Mouse (Mus musculus) heart, embryonic 12.5 days (tissue): ENCODE measurements at regions not wholly inside any gene's neighbourhood (a gene's known extent, or its start where the extent isn't known, plus 50 kb on each side); places are given as distances from the start of the nearest gene placed in this dataset.

Experiments
- ATAC-seq: fragments of 200-750 bp; cut with Nextera tagmentation; 2 replicates; pipeline ENCODE4 v1.8.0; 2017; ENCODE audit warnings: moderate TSS enrichment, moderate library complexity; ENCODE audit not compliant: insufficient number of reproducible peaks, low FRiP score
- H3K27ac ChIP-seq: fragments of 300-500 bp; sonication (generic); 2 replicates; pipeline ENCODE4 v1.5.1; 2016; ENCODE audit warnings: mild to moderate bottlenecking, moderate library complexity; ENCODE audit not compliant: poor library complexity, severe bottlenecking
- H3K27me3 ChIP-seq: fragments of 300-500 bp; sonication (generic); replicated peaks from 2 replicates; pipeline ENCODE4 v1.6.1; 2016; ENCODE audit warnings: mild to moderate bottlenecking, moderate library complexity
- H3K36me3 ChIP-seq: fragments of 300-500 bp; sonication (generic); 2 replicates; pipeline ENCODE4 v1.6.1; 2016; ENCODE audit warnings: mild to moderate bottlenecking, moderate library complexity
- H3K4me1 ChIP-seq: fragments of 300-500 bp; sonication (generic); replicated peaks from 2 replicates; pipeline ENCODE4 v1.6.1; 2016; ENCODE audit warnings: mild to moderate bottlenecking
- H3K4me2 ChIP-seq: fragments of 300-500 bp; sonication (generic); 2 replicates; pipeline ENCODE4 v1.6.1; 2016; ENCODE audit warnings: mild to moderate bottlenecking, moderate library complexity
- H3K4me3 ChIP-seq: fragments of 300-500 bp; sonication (generic); 2 replicates; pipeline ENCODE4 v1.5.1; 2016; ENCODE audit warnings: mild to moderate bottlenecking
- H3K9ac ChIP-seq: fragments of 300-500 bp; sonication (generic); 2 replicates; pipeline ENCODE4 v1.6.1; 2016; ENCODE audit warnings: mild to moderate bottlenecking, moderate library complexity
- H3K9me3 ChIP-seq: fragments of 300-500 bp; sonication (generic); replicated peaks from 2 replicates; pipeline ENCODE4 v1.6.1; 2016; ENCODE audit warnings: mild to moderate bottlenecking, moderate library complexity
- WGBS: fragments of 180-500 bp; shearing (Covaris S2); methylation state at CpG from one replicate; pipeline ENCODE4 v1.1.7; 2016; 5-methylcytosine and 5-hydroxymethylcytosine counted together

- Histone ChIP-seq H3K4me1 (no peaks in the 10 kb centered on the region), H3K27me3 (no peaks in the 10 kb centered on the region), H3K9me3 (no peaks in the 10 kb centered on the region), H3K27ac (no peak overlapping the region), H3K4me2 (no peak overlapping the region), H3K4me3 (no peak overlapping the region), H3K9ac (no peak overlapping the region), H3K36me3 (no peaks in the 10 kb centered on the region)
- WGBS = 85% methylated on average over 3 of the region's 3 CpGs
- ATAC-seq = no peak
Measured at GRCm38 (mm10) chr14:99674399-99674798, 375.9 kb downstream of the Klf5 start.

DNA sequence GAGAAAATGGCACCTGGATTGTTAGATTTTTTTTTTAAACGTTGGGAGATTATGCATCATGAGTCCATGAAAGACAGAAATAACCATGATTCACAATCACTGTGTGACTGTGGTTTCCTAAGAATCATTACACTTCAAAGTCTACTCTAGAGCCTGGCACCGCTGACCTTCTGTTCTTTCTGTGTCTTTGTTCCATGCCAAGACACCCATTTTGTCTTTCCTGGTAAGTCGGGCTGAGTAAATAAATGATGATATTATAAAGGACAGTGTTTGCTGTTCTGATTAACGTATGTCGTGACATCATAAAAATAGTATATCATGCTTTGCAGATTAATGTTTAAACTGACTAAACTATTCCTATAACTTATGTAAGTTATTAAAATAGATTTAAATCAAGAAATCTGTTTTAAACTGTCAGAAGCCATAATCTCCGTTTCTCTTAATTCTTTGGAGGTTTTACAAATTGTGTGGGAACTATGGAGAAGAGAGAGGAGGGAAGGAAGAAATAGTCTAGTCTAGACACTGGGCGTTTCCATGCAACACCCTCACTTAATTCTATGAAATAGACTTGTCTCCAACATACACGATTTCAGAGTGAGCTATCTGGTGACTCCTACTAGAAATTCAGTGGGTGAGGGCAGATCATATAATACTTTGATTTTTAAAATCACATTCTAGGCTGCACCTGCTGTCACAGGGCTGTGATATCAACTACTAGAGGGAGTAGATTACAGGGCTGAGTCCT is 388.7 kb downstream of the Klf5 start:
- WGBS = 82% methylated on average over 8 of the region's 8 CpGs
- Histone ChIP-seq H3K27ac (no peak overlapping the region), H3K4me2 (no peak overlapping the region)

DNA sequence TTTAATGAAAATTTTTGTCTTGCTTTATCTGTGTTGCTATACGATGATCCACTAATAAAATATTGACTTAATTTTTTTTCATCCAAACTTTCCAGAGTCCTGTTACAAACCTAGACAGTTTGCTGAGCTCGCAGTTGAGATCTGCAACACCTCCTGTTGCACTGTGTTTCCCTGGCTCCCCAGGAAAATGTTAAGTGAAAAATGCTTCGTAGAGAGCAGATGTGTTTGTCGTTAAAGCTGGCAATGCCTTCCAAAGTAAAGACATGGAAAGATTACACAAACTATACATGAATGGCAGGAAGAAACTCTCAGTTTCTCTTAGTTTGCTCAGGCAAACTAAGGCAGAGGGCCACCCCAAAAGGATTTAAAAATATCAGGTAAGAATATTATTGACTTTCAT is 389.9 kb downstream of the Klf5 start:
- ATAC-seq = no peak
- H3K4me3 ChIP-seq = no peak overlapping the region
- no peak overlapping the region for H3K9ac ChIP-seq

More for the DNA sequence above, 388.7 kb downstream of the Klf5 start:
- Histone ChIP-seq H3K27me3 (no peaks in the 10 kb centered on the region), H3K9me3 (no peaks in the 10 kb centered on the region), H3K4me1 (no peaks in the 10 kb centered on the region), H3K4me3 (no peak overlapping the region), H3K36me3 (no peaks in the 10 kb centered on the region), H3K9ac (no peak overlapping the region)
- ATAC-seq = no peak

DNA sequence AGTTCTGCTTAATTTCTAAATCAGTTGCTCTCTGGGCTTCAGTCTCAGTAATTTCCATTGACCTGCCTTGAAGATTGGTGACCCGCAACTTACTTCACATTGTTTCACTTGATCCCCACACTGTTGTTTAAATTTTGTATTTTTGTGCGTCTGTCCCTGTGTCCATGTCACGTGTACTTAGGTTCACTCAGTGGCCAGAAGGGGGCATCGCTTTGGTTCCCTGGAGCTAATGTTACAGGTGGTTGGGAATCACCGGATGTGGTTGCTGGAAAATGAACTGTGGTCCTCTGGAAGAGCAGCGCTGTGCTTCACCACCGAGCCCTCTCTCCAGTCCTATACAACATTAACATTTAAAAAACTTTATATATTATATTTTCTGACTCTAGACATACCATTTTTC is 397.8 kb downstream of the Klf5 start:
- WGBS = 78% methylated on average over 7 of the region's 7 CpGs
- no peaks in the 10 kb centered on the region for H3K36me3 ChIP-seq
- H3K27ac ChIP-seq = no peak overlapping the region
- ATAC-seq = no peak
- H3K4me2 ChIP-seq = no peak overlapping the region
- H3K9ac ChIP-seq = no peak overlapping the region
- H3K4me3 ChIP-seq = no peak overlapping the region
- H3K27me3 ChIP-seq = no peaks in the 10 kb centered on the region
- H3K9me3 ChIP-seq = no peaks in the 10 kb centered on the region
- H3K4me1 ChIP-seq = no peaks in the 10 kb centered on the region

More for the DNA sequence above, 389.9 kb downstream of the Klf5 start:
- H3K36me3 ChIP-seq = no peaks in the 10 kb centered on the region
- WGBS = 79% methylated on average over 4 of the region's 4 CpGs
- no peak overlapping the region for H3K4me2 ChIP-seq
- H3K27me3 ChIP-seq = no peaks in the 10 kb centered on the region
- H3K4me1 ChIP-seq = no peaks in the 10 kb centered on the region
- no peak overlapping the region for H3K27ac ChIP-seq
- no peaks in the 10 kb centered on the region for H3K9me3 ChIP-seq

GRCm38 (mm10) chr14:99699545-99699944 is 401.1 kb downstream of the Klf5 start:
- WGBS = 52% methylated on average over 2 of the region's 2 CpGs
- no peaks in the 10 kb centered on the region for H3K9me3 ChIP-seq
- ATAC-seq = no peak

DNA sequence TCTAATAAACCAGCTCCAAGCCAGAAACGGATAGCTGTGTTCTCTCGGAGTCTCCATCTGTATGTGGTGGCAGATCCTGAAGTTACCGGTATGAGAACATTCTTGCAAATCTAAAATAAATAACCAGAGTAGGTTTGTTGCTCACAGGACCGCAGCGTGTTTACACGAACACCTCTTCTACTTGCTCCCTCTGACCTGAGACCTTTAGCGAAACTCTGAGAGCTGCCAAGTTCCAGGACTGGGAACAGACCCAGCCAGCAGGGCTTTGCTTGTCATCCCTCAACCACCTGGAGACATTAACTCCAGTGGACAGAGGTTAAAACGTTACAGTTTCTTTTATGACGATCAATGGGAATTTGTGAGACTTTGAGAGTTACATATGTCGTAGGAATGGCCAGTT is 407.5 kb downstream of the Klf5 start:
- Histone ChIP-seq H3K9ac (no peak overlapping the region), H3K4me2 (no peak overlapping the region), H3K9me3 (no peaks in the 10 kb centered on the region), H3K27me3 (no peaks in the 10 kb centered on the region), H3K27ac (no peak overlapping the region), H3K4me1 (no peaks in the 10 kb centered on the region), H3K36me3 (no peaks in the 10 kb centered on the region), H3K4me3 (no peak overlapping the region)
- 80% methylated on average over 10 of the region's 10 CpGs for WGBS
- ATAC-seq = no peak

More at GRCm38 (mm10) chr14:99699545-99699944, 401.1 kb downstream of the Klf5 start:
- Histone ChIP-seq H3K4me2 (no peak overlapping the region), H3K27me3 (no peaks in the 10 kb centered on the region), H3K27ac (no peak overlapping the region), H3K9ac (no peak overlapping the region), H3K36me3 (no peaks in the 10 kb centered on the region), H3K4me1 (no peaks in the 10 kb centered on the region), H3K4me3 (no peak overlapping the region)

- no peaks in the 10 kb centered on the region for H3K27me3 ChIP-seq
- no peak for ATAC-seq
- H3K27ac ChIP-seq = no peak overlapping the region
- H3K4me1 ChIP-seq = no peaks in the 10 kb centered on the region
- WGBS = 78% methylated on average over 2 of the region's 2 CpGs
- no peaks in the 10 kb centered on the region for H3K9me3 ChIP-seq
- no peak overlapping the region for H3K4me3 ChIP-seq
- no peaks in the 10 kb centered on the region for H3K36me3 ChIP-seq
- no peak overlapping the region for H3K4me2 ChIP-seq
- no peak overlapping the region for H3K9ac ChIP-seq
Measured at GRCm38 (mm10) chr14:99708066-99708465, 409.6 kb downstream of the Klf5 start.

DNA sequence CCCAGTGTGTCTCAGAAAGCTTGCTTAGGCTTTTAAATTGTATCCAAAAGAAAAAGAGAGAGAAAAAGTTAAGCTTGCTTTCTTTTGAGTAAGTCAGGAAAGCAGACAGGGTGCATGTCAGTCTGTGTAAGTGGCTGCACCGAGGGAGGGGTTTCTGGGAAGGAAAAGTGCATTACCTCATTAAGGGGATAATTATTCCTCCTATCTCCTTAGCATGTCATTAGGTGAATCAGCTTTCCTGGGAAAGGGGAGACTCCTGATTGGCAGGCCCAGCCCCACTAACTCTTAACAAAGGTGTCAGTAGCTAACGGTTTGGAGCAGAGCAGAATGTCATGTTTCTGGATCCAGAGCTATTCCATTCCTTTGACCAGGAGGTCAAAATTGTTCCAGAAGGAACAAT is 411.3 kb downstream of the Klf5 start:
- Histone ChIP-seq H3K9ac (no peak overlapping the region), H3K36me3 (no peaks in the 10 kb centered on the region), H3K4me2 (no peak overlapping the region), H3K27ac (no peak overlapping the region), H3K27me3 (no peaks in the 10 kb centered on the region), H3K9me3 (no peaks in the 10 kb centered on the region), H3K4me3 (no peak overlapping the region), H3K4me1 (no peaks in the 10 kb centered on the region)
- ATAC-seq = no peak
- 56% methylated on average over 2 of the region's 2 CpGs for WGBS

DNA sequence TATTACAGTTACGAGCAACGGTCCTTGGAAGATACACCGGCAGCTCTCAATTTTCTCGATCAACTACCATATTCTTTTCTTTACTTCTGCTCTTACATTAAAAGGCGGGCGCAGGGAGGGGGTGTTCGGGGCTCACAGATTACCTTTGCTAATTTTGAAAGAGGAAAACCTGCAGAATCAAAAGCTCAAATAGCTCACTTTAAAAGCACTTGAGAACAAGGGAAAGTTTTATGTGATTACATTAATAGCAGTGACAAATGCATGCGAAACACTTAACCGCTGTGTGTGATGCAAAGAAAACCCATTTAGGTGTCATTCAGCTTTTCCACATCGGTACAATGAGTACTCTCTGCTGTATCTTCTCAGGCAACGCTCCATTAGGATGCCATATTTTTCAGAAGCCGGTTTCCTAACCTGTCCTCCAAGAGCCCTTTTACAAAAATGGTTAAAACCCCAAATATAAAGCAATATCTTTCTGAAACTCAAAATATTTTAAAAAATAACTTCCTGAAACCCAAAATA is 412.2 kb downstream of the Klf5 start:
- 85% methylated on average over 12 of the region's 12 CpGs for WGBS
- H3K9me3 ChIP-seq = no peaks in the 10 kb centered on the region
- no peak overlapping the region for H3K4me3 ChIP-seq
- no peak overlapping the region for H3K9ac ChIP-seq
- no peaks in the 10 kb centered on the region for H3K27me3 ChIP-seq
- no peak for ATAC-seq
- no peaks in the 10 kb centered on the region for H3K36me3 ChIP-seq
- H3K4me2 ChIP-seq = no peak overlapping the region
- no peaks in the 10 kb centered on the region for H3K4me1 ChIP-seq
- no peak overlapping the region for H3K27ac ChIP-seq

DNA sequence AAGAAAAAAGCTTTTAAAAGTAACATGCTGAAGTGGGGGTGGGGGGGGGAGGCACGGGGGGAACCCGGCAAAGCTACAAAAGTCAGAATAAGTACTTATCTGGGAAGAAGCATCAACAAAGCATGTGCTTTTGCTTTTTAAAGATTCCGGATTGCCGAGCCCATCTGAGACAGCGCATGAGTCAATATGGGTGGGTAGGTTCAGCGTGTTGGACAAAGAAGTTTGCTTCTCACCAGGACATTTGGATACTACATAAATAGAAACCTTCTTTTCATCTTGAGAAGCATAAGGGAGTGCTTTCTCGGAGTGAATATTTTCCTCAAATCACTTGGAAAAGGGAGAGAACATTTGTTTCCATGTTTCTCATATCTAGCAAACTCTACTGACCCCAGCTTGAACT is 414.1 kb downstream of the Klf5 start:
- Histone ChIP-seq H3K4me2 (no peak overlapping the region), H3K36me3 (no peaks in the 10 kb centered on the region), H3K27ac (no peak overlapping the region), H3K27me3 (no peaks in the 10 kb centered on the region), H3K9ac (no peak overlapping the region), H3K4me1 (no peaks in the 10 kb centered on the region), H3K4me3 (no peak overlapping the region), H3K9me3 (no peaks in the 10 kb centered on the region)
- 82% methylated on average over 7 of the region's 7 CpGs for WGBS
- no peak for ATAC-seq

- Histone ChIP-seq H3K27me3 (no peaks in the 10 kb centered on the region), H3K9me3 (no peaks in the 10 kb centered on the region), H3K36me3 (no peaks in the 10 kb centered on the region), H3K4me2 (no peak overlapping the region), H3K4me1 (no peaks in the 10 kb centered on the region), H3K27ac (no peak overlapping the region), H3K9ac (no peak overlapping the region), H3K4me3 (no peak overlapping the region)
- 75% methylated on average over 8 of the region's 8 CpGs for WGBS
- no peak for ATAC-seq
Measured at GRCm38 (mm10) chr14:99713069-99713830, 414.8 kb downstream of the Klf5 start.
